Mouse (Mus musculus) ES-E14 (cell line): ENCODE measurements around the gene Ndufb10. TPM values are rescaled to one million over a fixed set of nuclear protein-coding genes. Genes with fewer than 3 reads are reported as not detected.
A peak's percentile ranks its signal among the peaks of the same experiment; 100 is the strongest.

ENCODE experiments used
- DNase-seq: peaks from one replicate; pipeline ENCODE4 v3.0.0-alpha.2; 2013; ENCODE audit warnings: low read depth, low spot score
- H3K27ac ChIP-seq: 2 replicates; pipeline ENCODE4 v1.5.1; 2012; ENCODE audit warnings: low read depth, mild to moderate bottlenecking, low read length, moderate library complexity, mixed read lengths; ENCODE audit not compliant: poor library complexity, insufficient read depth, severe bottlenecking
- H3K36me3 ChIP-seq: 2 replicates; pipeline ENCODE4 v1.6.1; 2012; ENCODE audit warnings: mild to moderate bottlenecking, low read length, moderate library complexity, mixed read lengths; ENCODE audit not compliant: control insufficient read depth, poor library complexity, insufficient read depth, severe bottlenecking
- H3K4me1 ChIP-seq, 2 experiments: fragments of 150-350 bp in 1 of 2; sonication (generic) in 1 of 2; 2 replicates each; pipeline ENCODE4 v1.6.1; 2012; ENCODE audit warnings: low read length in 2 of 2, mild to moderate bottlenecking in 1 of 2, mixed read lengths in 1 of 2; ENCODE audit not compliant: control insufficient read depth in 2 of 2, insufficient read depth in 2 of 2, poor library complexity in 1 of 2
- H3K4me3 ChIP-seq, 2 experiments: fragments of 150-350 bp in 1 of 2; sonication (generic) in 1 of 2; 2 replicates each; pipeline ENCODE4 v1.5.1; 2012; ENCODE audit warnings: low read length in 2 of 2, low read depth in 1 of 2, mild to moderate bottlenecking in 1 of 2, mixed read lengths in 1 of 2; ENCODE audit not compliant: insufficient read depth in 1 of 2, poor library complexity in 1 of 2, severe bottlenecking in 1 of 2
- H3K9ac ChIP-seq: 2 replicates; pipeline ENCODE4 v1.6.1; 2012; ENCODE audit warnings: low read depth, mild to moderate bottlenecking, low read length, mixed read lengths; ENCODE audit not compliant: poor library complexity, insufficient read depth, severe bottlenecking
- H3K9me3 ChIP-seq: fragments of 150-350 bp; sonication (generic); 2 replicates; pipeline ENCODE4 v1.6.1; 2012; ENCODE audit warnings: low read depth, mild to moderate bottlenecking, low read length; ENCODE audit not compliant: control insufficient read depth, insufficient read depth
- CHD2 ChIP-seq: IDR thresholded peaks from 2 replicates; pipeline ENCODE4 v1.6.1; 2014; ENCODE audit warnings: mild to moderate bottlenecking, low read depth, low read length, inconsistent platforms
- HCFC1 ChIP-seq: IDR thresholded peaks from 2 replicates; pipeline ENCODE4 v1.6.1; 2012; ENCODE audit warnings: low read length, inconsistent platforms, borderline replicate concordance; ENCODE audit not compliant: insufficient read depth
- MAFK ChIP-seq: IDR thresholded peaks from 2 replicates; pipeline ENCODE4 v1.6.1; 2014; ENCODE audit warnings: mild to moderate bottlenecking, low read depth, low read length, inconsistent platforms; ENCODE audit not compliant: insufficient read depth
- ZC3H11A ChIP-seq: IDR thresholded peaks from 2 replicates; pipeline ENCODE4 v1.6.1; 2012; ENCODE audit warnings: low read depth, mild to moderate bottlenecking, inconsistent platforms, low read length, borderline replicate concordance
- ZNF384 ChIP-seq: IDR thresholded peaks from 2 replicates; pipeline ENCODE4 v1.6.1; 2012; ENCODE audit warnings: low read depth, low read length, inconsistent platforms
- in situ Hi-C, 2 experiments: fragments of 600-800 bp; cut with MboI; formaldehyde crosslinking; loops; one replicate each; pipeline ENCODE4 v1.15.1; 2025; ENCODE audit warnings: low sequenced_read_pairs in 2 of 2, inconsistent platforms in 1 of 2; ENCODE audit not compliant: unreplicated experiment in 2 of 2
- total RNA-seq: library from RNA; depleted of rRNA; stranded (reverse); fragments of 300-350 nt; gene quantifications from 2 replicates; pipeline ENCODE4 v1.2.3, GENCODE M21; 2012

Ndufb10 gene
- total RNA-seq, 1 experiment, result 191 TPM

DNA sequence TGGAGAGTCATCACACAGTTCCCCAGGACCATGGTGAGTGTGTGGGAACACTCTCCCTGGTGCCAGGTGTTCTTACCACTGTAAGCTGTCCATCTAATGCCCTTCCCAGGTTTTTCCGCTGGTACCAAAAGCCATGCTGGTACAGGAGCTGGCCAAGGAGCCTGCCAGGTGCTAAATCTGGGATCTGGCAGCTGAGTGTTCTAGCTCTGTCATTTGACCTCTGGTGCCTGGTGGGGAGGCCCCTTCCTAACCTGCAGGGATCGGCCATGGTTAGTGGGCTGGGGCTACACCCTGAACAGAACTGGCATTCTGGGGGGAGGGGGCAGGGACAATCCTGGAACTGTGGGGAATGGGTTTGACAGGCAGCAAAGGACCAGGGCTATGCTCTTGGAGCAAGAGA is 3.3 kb upstream of the Ndufb10 start, which contains the start of gene Rpl3l:
TSS of gene Rpl3l (plus strand) at position 203 of the 400 bp plus-strand sequence.
- in situ Hi-C loops, result no loop called here

GRCm38 (mm10) chr17:24725637-24726390 is 1.5 kb upstream of the Ndufb10 start:
- TF ChIP-seq HCFC1 (no peak), ZC3H11A (no peak), CHD2 (no peak), ZNF384 (no peak), MAFK (no peak)
- in situ Hi-C loops, result no loop called here
- Histone ChIP-seq H3K4me1 (peaks cover 0 to 8% of the 10 kb centered on the region in 2 experiments; a peak in 1 of 4 replicates), H3K9me3 (no peaks in the 10 kb centered on the region), H3K36me3 (peaks cover 16% of the 10 kb centered on the region), H3K9ac (no peak overlapping the region), H3K27ac (no peak overlapping the region), H3K4me3 (no peak overlapping the region)
- no peak for DNase-seq

More for the DNA sequence above, 3.3 kb upstream of the Ndufb10 start, which contains the start of gene Rpl3l:
- TF ChIP-seq CHD2 (no peak), ZC3H11A (no peak), MAFK (no peak), HCFC1 (no peak), ZNF384 (no peak)
- H3K27ac ChIP-seq, result no peak within 1 kb of the TSS
- H3K9ac ChIP-seq, result peak within 1 kb of the TSS; percentile 29; the same call in 1 of the 2 replicates
- DNase-seq, result no peak
- H3K4me1 ChIP-seq, result peaks cover 0 to 8% of the 10 kb centered on the region in 2 experiments; a peak in 1 of 4 replicates
- 0 out of 2 replicates have a peak, but pooled peaks cover under 1% of the 10 kb centered on the region for H3K36me3 ChIP-seq
- H3K4me3 ChIP-seq, result peak within 1 kb of the TSS in 1 of 2 experiments; percentile 40; a peak in 1 of 4 replicates
- no peaks in the 10 kb centered on the region for H3K9me3 ChIP-seq

GRCm38 (mm10) chr17:24723881-24724180 is 447 bp downstream of the Ndufb10 start:
- peaks cover 23% of the 10 kb centered on the region for H3K36me3 ChIP-seq
- in situ Hi-C loops, result no loop called here
- DNase-seq, result no peak
- H3K9me3 ChIP-seq, result no peaks in the 10 kb centered on the region
- TF ChIP-seq ZC3H11A, result no peak
- TF ChIP-seq ZNF384, result no peak
- no peak for TF ChIP-seq CHD2
- no peak for TF ChIP-seq HCFC1
- no peak for TF ChIP-seq MAFK
- H3K4me1 ChIP-seq, result peaks cover 0 to 8% of the 10 kb centered on the region in 2 experiments; a peak in 1 of 4 replicates
- H3K27ac ChIP-seq, result peak overlapping the region; percentile 47; the same call in 1 of the 2 replicates
- peak overlapping the region; percentile 95 for H3K9ac ChIP-seq
- peak overlapping the region; percentile 73 to 95 for H3K4me3 ChIP-seq

DNA sequence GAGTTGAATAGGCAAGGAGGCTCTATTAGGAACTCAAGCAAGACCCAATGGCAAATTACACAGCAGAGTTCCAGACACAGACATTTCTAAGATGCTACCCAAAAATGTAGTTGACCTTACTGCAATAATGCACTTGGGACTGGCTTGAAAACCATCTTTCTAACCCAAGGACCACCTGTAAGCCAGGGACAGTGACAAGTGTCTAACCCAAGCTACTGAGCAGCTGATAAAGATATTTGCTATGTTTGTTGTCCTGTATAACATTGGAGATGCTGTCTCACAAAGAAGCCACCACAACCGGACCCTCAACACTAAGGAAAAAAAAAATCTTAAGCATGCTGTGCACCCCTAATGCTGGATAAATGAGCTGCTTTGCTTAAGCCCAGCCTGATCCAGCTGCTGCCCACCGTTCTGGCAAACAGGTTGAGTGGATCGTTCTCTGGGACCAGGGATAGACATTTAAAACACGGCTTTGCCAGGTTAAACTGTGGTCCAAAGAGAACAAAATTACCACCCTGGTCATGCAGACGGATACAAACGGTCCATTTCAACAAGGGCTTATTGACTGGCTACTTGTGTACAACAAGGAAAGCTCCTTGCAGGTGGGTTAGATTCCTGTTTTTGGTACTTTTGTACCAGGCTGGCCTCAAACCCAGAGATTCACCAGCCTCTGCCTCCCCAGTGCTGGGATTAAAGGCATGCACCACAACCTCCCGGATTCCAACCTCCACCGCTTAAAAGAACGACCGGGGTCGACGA is 977 bp downstream of the Ndufb10 start:
- peaks cover 26% of the 10 kb centered on the region for H3K36me3 ChIP-seq
- H3K4me1 ChIP-seq, result peaks cover 0 to 8% of the 10 kb centered on the region in 2 experiments; a peak in 1 of 4 replicates
- TF ChIP-seq CHD2 (no peak), HCFC1 (no peak), ZNF384 (no peak), ZC3H11A (no peak), MAFK (no peak)
- no peak overlapping the region for H3K27ac ChIP-seq
- DNase-seq, result no peak
- H3K9ac ChIP-seq, result peak overlapping the region; percentile 95
- in situ Hi-C loops, result no loop called here
- peak overlapping the region; percentile 73 to 95 for H3K4me3 ChIP-seq
- no peaks in the 10 kb centered on the region for H3K9me3 ChIP-seq
